Mouse (Mus musculus): ENCODE results near the gene Etnk2. TPM values are rescaled to one million over a fixed set of nuclear protein-coding genes. Genes with fewer than 3 reads are reported as not detected.
A peak's percentile ranks its signal among the peaks of the same experiment; 100 is the strongest.

Etnk2 gene
- total and polyA plus RNA-seq, 2 experiments from 2014 or later, result 29.6 to 49.7 TPM

DNA sequence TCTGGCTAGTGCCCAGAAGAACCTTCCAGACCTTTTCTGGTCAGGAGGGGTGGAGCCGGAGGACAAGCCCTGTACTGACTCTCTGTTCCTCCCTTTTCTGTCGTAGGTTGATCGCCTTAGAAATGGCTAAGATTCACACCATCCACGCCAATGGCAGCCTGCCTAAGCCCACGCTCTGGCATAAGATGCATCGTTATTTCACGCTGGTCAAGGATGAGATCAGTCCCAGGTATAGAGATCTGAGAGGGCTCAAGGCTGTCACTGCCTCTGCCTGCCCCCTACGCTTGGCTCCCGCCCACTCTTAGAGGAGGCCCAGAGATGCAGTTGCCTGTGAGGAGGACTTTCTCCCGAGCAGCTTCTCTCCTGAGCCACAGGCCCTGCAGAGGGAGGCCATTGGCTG, 5.3 kb downstream of the Etnk2 start:
- DNase-seq (ENCODE audit: low spot score), result no peak
- no peak overlapping the region for H3K4me3 ChIP-seq (ENCODE audit: low read length)
- TF ChIP-seq CTCF (IDR thresholded peaks at IDR 0.05; ENCODE audit: low read depth), result no peak
- H3K4me2 ChIP-seq (ENCODE audit: low read depth, low read length), result no peak overlapping the region
- no peak for ATAC-seq
- WGBS, result 55% methylated on average over 10 of the region's 10 CpGs
- no peak overlapping the region for H3K9ac ChIP-seq (replicated peaks; ENCODE audit: low read length)
- peaks cover 18% of the 10 kb centered on the region for H3K4me1 ChIP-seq (ENCODE audit: insufficient read depth, low read length)
- H3K27ac ChIP-seq, result 0 out of 2 replicates have a peak overlapping the region, but pooled peaks have one; percentile 32
- no peaks in the 10 kb centered on the region for H3K27me3 ChIP-seq (ENCODE audit: insufficient read depth, low read length)
- H3K9me3 ChIP-seq (ENCODE audit: low read length), result no peaks in the 10 kb centered on the region
- H3K36me3 ChIP-seq (ENCODE audit: insufficient read depth, low read length), result no peaks in the 10 kb centered on the region

DNA sequence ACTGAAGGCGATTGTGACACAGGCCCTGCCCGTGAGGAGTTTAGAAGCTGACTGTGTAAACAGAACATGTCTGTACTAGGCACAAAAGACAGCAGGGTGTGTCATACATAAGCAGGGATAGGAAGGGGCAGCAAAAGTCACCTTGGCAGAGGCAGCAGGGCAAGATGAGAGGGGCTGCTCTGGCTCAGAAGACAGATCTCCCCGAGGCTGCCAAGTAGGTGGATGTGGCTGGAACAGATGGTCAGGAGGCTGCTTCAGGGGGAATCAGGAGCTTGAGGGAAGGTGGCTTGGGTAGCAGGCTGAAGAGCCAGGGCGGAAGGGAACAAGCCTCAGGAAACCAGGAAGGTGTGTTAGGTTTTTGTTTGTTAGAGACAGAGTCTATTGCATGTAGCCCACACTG, 7.0 kb downstream of the Etnk2 start:
- no peak for DNase-seq (ENCODE audit: low spot score)
- Histone ChIP-seq H3K9me3 (ENCODE audit: low read length) (no peaks in the 10 kb centered on the region), H3K4me1 (ENCODE audit: insufficient read depth, low read length) (peaks cover 8% of the 10 kb centered on the region), H3K36me3 (ENCODE audit: insufficient read depth, low read length) (no peaks in the 10 kb centered on the region), H3K4me2 (ENCODE audit: low read depth, low read length) (no peak overlapping the region), H3K4me3 (ENCODE audit: low read length) (no peak overlapping the region), H3K27ac (no peak overlapping the region), H3K27me3 (ENCODE audit: insufficient read depth, low read length) (no peaks in the 10 kb centered on the region), H3K9ac (replicated peaks; ENCODE audit: low read length) (no peak overlapping the region)
- no peak for TF ChIP-seq CTCF (IDR thresholded peaks at IDR 0.05; ENCODE audit: low read depth)
- WGBS, result 56% methylated on average over 4 of the region's 4 CpGs
- ATAC-seq, result no peak

DNA sequence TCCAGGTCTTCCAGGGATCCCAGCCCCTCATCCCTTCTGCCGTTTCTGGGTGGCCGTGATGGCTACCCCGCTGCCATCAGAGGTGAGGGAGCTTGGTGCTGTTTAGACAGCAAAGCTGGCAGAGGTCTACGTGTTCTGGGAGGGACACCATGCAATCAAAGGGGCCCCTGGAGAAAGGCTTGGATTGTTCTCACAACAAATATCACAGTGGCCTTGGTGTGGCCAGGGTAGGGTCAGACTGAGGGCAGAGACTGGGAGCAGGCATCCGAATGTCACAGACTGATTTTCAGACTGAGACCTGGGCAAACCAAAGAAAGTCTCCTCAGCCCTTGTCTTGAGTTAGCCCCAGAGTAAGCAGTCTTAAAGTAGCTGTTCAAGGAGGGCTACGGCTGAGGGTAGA, 8.1 kb downstream of the Etnk2 start:
- Histone ChIP-seq H3K4me2 (ENCODE audit: low read depth, low read length) (no peak overlapping the region), H3K4me3 (ENCODE audit: low read length) (no peak overlapping the region), H3K9ac (replicated peaks; ENCODE audit: low read length) (no peak overlapping the region), H3K27me3 (ENCODE audit: insufficient read depth, low read length) (no peaks in the 10 kb centered on the region), H3K4me1 (ENCODE audit: insufficient read depth, low read length) (peaks cover 8% of the 10 kb centered on the region), H3K9me3 (ENCODE audit: low read length) (no peaks in the 10 kb centered on the region), H3K36me3 (ENCODE audit: insufficient read depth, low read length) (no peaks in the 10 kb centered on the region), H3K27ac (no peak overlapping the region)
- WGBS, result 82% methylated on average over 6 of the region's 6 CpGs
- ATAC-seq (no peak), DNase-seq (ENCODE audit: low spot score) (no peak)
- no peak for TF ChIP-seq CTCF (IDR thresholded peaks at IDR 0.05; ENCODE audit: low read depth)

- Histone ChIP-seq H3K9me3 (ENCODE audit: low read length) (no peaks in the 10 kb centered on the region), H3K4me1 (ENCODE audit: insufficient read depth, low read length) (peaks cover 7% of the 10 kb centered on the region; the same call in 1 of the 2 replicates), H3K27me3 (ENCODE audit: insufficient read depth, low read length) (no peaks in the 10 kb centered on the region), H3K27ac (no peak overlapping the region), H3K36me3 (ENCODE audit: insufficient read depth, low read length) (no peaks in the 10 kb centered on the region), H3K9ac (replicated peaks; ENCODE audit: low read length) (no peak overlapping the region), H3K4me3 (ENCODE audit: low read length) (no peak overlapping the region), H3K4me2 (ENCODE audit: low read depth, low read length) (no peak overlapping the region)
- WGBS, result 71% methylated on average over 8 of the region's 8 CpGs
- no peak for TF ChIP-seq CTCF (IDR thresholded peaks at IDR 0.05; ENCODE audit: low read depth)
- ATAC-seq (no peak), DNase-seq (ENCODE audit: low spot score) (no peak)
These were observed 8.7 kb downstream of the Etnk2 start for GRCm38 (mm10) chr1:133372113-133372512.

DNA sequence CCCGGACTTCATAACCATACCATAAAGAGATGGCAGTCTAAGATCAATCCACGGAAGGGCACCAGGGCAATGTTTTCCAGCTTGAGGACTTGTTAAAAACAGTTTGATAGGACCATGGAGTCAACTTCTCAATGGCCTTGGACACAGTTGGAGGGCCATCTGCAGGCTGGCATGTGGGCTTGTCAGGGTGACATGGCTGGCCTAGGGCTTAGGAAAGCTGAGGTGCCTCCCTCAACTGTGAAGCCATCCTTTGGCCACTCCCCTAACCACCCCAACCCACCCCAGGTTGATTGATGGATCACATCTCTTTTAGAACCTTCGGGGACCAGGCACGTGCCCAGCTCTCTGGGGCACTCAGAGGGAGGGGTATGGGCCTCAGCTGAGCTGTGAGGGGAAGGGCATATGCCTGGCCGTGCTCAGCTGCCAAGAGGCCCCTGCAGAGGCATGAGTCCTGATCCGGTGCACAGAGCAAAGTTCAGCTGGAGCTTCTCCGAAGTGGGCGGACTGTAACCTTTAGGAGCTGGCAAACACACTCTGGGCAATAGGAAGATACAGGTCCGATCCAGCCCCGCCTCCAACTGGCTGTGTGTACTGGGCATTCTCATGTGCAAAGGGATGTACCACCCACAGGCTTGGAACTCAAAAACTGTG, 12.4 kb downstream of the Etnk2 start:
- Histone ChIP-seq H3K36me3 (ENCODE audit: insufficient read depth, low read length) (no peaks in the 10 kb centered on the region), H3K27me3 (ENCODE audit: insufficient read depth, low read length) (no peaks in the 10 kb centered on the region), H3K4me3 (ENCODE audit: low read length) (no peak overlapping the region), H3K4me2 (ENCODE audit: low read depth, low read length) (no peak overlapping the region), H3K4me1 (ENCODE audit: insufficient read depth, low read length) (0 out of 2 replicates have a peak, but pooled peaks cover 4% of the 10 kb centered on the region), H3K9me3 (ENCODE audit: low read length) (no peaks in the 10 kb centered on the region), H3K27ac (no peak overlapping the region), H3K9ac (replicated peaks; ENCODE audit: low read length) (no peak overlapping the region)
- 50% methylated on average over 10 of the region's 10 CpGs for WGBS
- ATAC-seq (no peak), DNase-seq (ENCODE audit: low spot score) (no peak)
- TF ChIP-seq CTCF (IDR thresholded peaks at IDR 0.05; ENCODE audit: low read depth), result no peak

DNA sequence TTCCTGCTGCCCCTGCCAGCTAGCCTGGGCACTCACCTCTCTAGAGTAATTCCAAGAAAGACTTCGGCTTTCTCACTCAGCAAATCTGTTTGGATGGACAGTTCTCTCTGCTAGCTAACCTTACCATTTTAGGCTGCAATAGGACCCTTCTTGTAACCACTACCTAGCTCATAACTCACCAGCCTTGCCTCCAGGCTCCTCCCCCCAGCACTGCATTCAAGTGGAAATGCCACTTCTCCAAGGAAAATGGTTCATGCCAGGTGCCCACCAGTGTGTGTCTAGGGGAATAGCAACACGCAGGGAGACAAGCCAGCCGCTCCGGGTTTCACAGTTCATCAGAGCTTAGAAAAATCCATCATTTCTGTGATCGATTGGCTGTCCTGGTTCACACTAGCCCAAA, 14.2 kb downstream of the Etnk2 start:
- Histone ChIP-seq H3K36me3 (ENCODE audit: insufficient read depth, low read length) (no peaks in the 10 kb centered on the region), H3K9me3 (ENCODE audit: low read length) (no peaks in the 10 kb centered on the region), H3K27ac (no peak overlapping the region), H3K9ac (replicated peaks; ENCODE audit: low read length) (no peak overlapping the region), H3K27me3 (ENCODE audit: insufficient read depth, low read length) (no peaks in the 10 kb centered on the region), H3K4me1 (ENCODE audit: insufficient read depth, low read length) (0 out of 2 replicates have a peak, but pooled peaks cover 8% of the 10 kb centered on the region), H3K4me2 (ENCODE audit: low read depth, low read length) (no peak overlapping the region), H3K4me3 (ENCODE audit: low read length) (no peak overlapping the region)
- ATAC-seq, result no peak
- no peak for DNase-seq (ENCODE audit: low spot score)
- 89% methylated on average over 5 of the region's 5 CpGs for WGBS
- no peak for TF ChIP-seq CTCF (IDR thresholded peaks at IDR 0.05; ENCODE audit: low read depth)

- Histone ChIP-seq H3K4me3 (ENCODE audit: low read length) (no peak overlapping the region), H3K9ac (replicated peaks; ENCODE audit: low read length) (no peak overlapping the region), H3K27ac (0 out of 2 replicates have a peak overlapping the region, but pooled peaks have one; percentile 8), H3K9me3 (ENCODE audit: low read length) (no peaks in the 10 kb centered on the region), H3K4me2 (ENCODE audit: low read depth, low read length) (no peak overlapping the region), H3K27me3 (ENCODE audit: insufficient read depth, low read length) (no peaks in the 10 kb centered on the region), H3K4me1 (ENCODE audit: insufficient read depth, low read length) (0 out of 2 replicates have a peak, but pooled peaks cover 9% of the 10 kb centered on the region), H3K36me3 (ENCODE audit: insufficient read depth, low read length) (no peaks in the 10 kb centered on the region)
- 62% methylated on average over 10 of the region's 10 CpGs for WGBS
- TF ChIP-seq CTCF (IDR thresholded peaks at IDR 0.05; ENCODE audit: low read depth), result no peak
- DNase-seq (ENCODE audit: low spot score) (no peak), ATAC-seq (no peak)
These were observed 16.0 kb downstream of the Etnk2 start for GRCm38 (mm10) chr1:133379254-133379985.
